20 mouse cellular contexts compared by ENCODE assay signal in genomic region chr5:56943899-56944298, GRCm38 (mm10).
DNase-seq lines count a peak whose midpoint lies in the region; ATAC-seq and TF ChIP-seq lines count a peak whose summit lies in the region.
"Had no signal": no experiment of that assay in that cellular context is flagged by ENCODE, and none has a peak within 500 bp of the region (broad histone marks: within the 10 kb centered on the region; RNA-seq: fewer than 3 reads in every experiment).

No protein-coding gene starts in this region.

- H3K4me2 ChIP-seq in liver, embryonic 12.5 days = no peak overlapping the region
- H3K4me2 ChIP-seq in hindbrain, embryonic 14.5 days (replicated peaks) = no peak overlapping the region
- H3K4me2 ChIP-seq: embryonic facial prominence, embryonic 13.5 days; forebrain, embryonic 13.5 days; heart, embryonic 12.5 days had no signal

- no peaks in the 10 kb centered on the region for H3K36me3 ChIP-seq in liver, adult 2 months (ENCODE audit: control insufficient read depth, insufficient read depth, low read length)
- H3K36me3 ChIP-seq in liver, embryonic 12.5 days = no peaks in the 10 kb centered on the region
- no peaks in the 10 kb centered on the region for H3K36me3 ChIP-seq in hindbrain, embryonic 14.5 days (replicated peaks; ENCODE audit: control insufficient read depth, insufficient read depth)
- H3K36me3 ChIP-seq: embryonic facial prominence, embryonic 13.5 days; heart, embryonic 12.5 days; hindbrain, embryonic 10.5 days had no signal

- peak; percentile 22 for DNase-seq in kidney, adult 11 months
- no peak for DNase-seq in kidney, adult 18-20 months
- DNase-seq in liver, adult 2 months (ENCODE audit: extremely low read depth, low read depth, low spot score) = peak; percentile 77
- peak; percentile 66 for DNase-seq in kidney, postnatal 14 days
- DNase-seq in hindbrain, embryonic 14.5 days (ENCODE audit: low spot score) = no peak
- DNase-seq in right cerebral cortex, postnatal 36 days (ENCODE audit: low spot score in 2 of 2) = no peak
- DNase-seq: adrenal gland, postnatal 14 days; cerebellum, adult 11-12 months; cerebellum, adult 9-10 months; cerebellum, postnatal 25 days; forebrain, postnatal 0 days; gastrocnemius, postnatal 25 days had no signal

- H3K4me1 ChIP-seq in liver, adult 2 months (ENCODE audit: control insufficient read depth, insufficient read depth, low read length) = no peaks in the 10 kb centered on the region
- H3K4me1 ChIP-seq in liver, embryonic 12.5 days = no peaks in the 10 kb centered on the region
- H3K4me1 ChIP-seq in hindbrain, embryonic 14.5 days (replicated peaks; ENCODE audit: control insufficient read depth, insufficient read depth, low read length) = no peaks in the 10 kb centered on the region
- H3K4me1 ChIP-seq: embryonic facial prominence, embryonic 13.5 days; forebrain, embryonic 13.5 days; heart, embryonic 12.5 days; hindbrain, embryonic 10.5 days had no signal

- TF ChIP-seq POLR2A in liver, adult 2 months (IDR thresholded peaks at IDR 0.05; ENCODE audit: extremely low read depth, insufficient read depth, low read length) = no peak

- ATAC-seq in liver, embryonic 12.5 days = no peak
- ATAC-seq in hindbrain, embryonic 14.5 days (ENCODE audit: low FRiP score) = no peak
- ATAC-seq: activated CD4-positive, CD25-positive, alpha-beta regulatory T cell, adult 4 months; forebrain, embryonic 13.5 days; forebrain, postnatal 0 days; Patski had no signal

- H3K27ac ChIP-seq in liver, adult 2 months (replicated peaks; ENCODE audit: insufficient read depth, low read depth, low read length) = no peak overlapping the region
- no peak overlapping the region for H3K27ac ChIP-seq in liver, embryonic 12.5 days
- H3K27ac ChIP-seq in hindbrain, embryonic 14.5 days = no peak overlapping the region
- H3K27ac ChIP-seq: embryonic facial prominence, embryonic 13.5 days; forebrain, embryonic 13.5 days; hindbrain, embryonic 10.5 days had no signal

- no peaks in the 10 kb centered on the region for H3K9me3 ChIP-seq in liver, embryonic 12.5 days (replicated peaks)
- H3K9me3 ChIP-seq in hindbrain, embryonic 14.5 days (ENCODE audit: control insufficient read depth, low read length) = no peaks in the 10 kb centered on the region
- H3K9me3 ChIP-seq: embryonic facial prominence, embryonic 13.5 days; forebrain, embryonic 13.5 days; heart, embryonic 12.5 days; hindbrain, embryonic 10.5 days had no signal

- H3K79me2 ChIP-seq in liver, adult 2 months (ENCODE audit: control insufficient read depth, insufficient read depth, low read length) = no peaks in the 10 kb centered on the region

- H3K4me3 ChIP-seq in liver, adult 2 months (ENCODE audit: insufficient read depth, low read depth, low read length) = no peak overlapping the region
- no peak overlapping the region for H3K4me3 ChIP-seq in liver, embryonic 12.5 days
- H3K4me3 ChIP-seq in hindbrain, embryonic 14.5 days (replicated peaks; ENCODE audit: low read length) = no peak overlapping the region
- H3K4me3 ChIP-seq: embryonic facial prominence, embryonic 13.5 days; forebrain, embryonic 13.5 days; heart, embryonic 12.5 days; hindbrain, embryonic 10.5 days had no signal

- no peak for TF ChIP-seq CTCF in liver, adult 2 months (IDR thresholded peaks at IDR 0.05; ENCODE audit: low read depth, low read length)

- WGBS in liver, adult 2 months = 19% methylated on average over 2 of the region's 2 CpGs
- WGBS in liver, embryonic 12.5 days (ENCODE audit: insufficient replicate concordance) = 54% methylated on average over 2 of the region's 2 CpGs
- WGBS in hindbrain, embryonic 14.5 days = 82% methylated on average over 2 of the region's 2 CpGs

- no peak overlapping the region for H3K9ac ChIP-seq in liver, adult 2 months (ENCODE audit: low read depth, low read length)
- no peak overlapping the region for H3K9ac ChIP-seq in liver, embryonic 12.5 days
- no peak overlapping the region for H3K9ac ChIP-seq in hindbrain, embryonic 14.5 days
- H3K9ac ChIP-seq: embryonic facial prominence, embryonic 13.5 days; forebrain, embryonic 13.5 days; forebrain, postnatal 0 days; heart, embryonic 12.5 days had no signal

- no peaks in the 10 kb centered on the region for H3K27me3 ChIP-seq in liver, adult 2 months (ENCODE audit: control insufficient read depth, insufficient read depth, low read length)
- H3K27me3 ChIP-seq in liver, embryonic 12.5 days (replicated peaks) = no peaks in the 10 kb centered on the region
- no peaks in the 10 kb centered on the region for H3K27me3 ChIP-seq in hindbrain, embryonic 14.5 days (ENCODE audit: control insufficient read depth, insufficient read depth, low read length)
- H3K27me3 ChIP-seq: CH12.LX; embryonic facial prominence, embryonic 13.5 days; forebrain, embryonic 13.5 days; heart, embryonic 12.5 days; Patski had no signal

Comparison
In these comparisons a context has a peak if more than half of its experiments do, and no peak if none do; other contexts are left out.
1. DNase-seq: peak in kidney, adult 11 months (single experiment), liver, adult 2 months (single experiment) and kidney, postnatal 14 days (single experiment); none in kidney, adult 18-20 months (single experiment), hindbrain, embryonic 14.5 days (single experiment) and right cerebral cortex, postnatal 36 days (0 of 2).